Mouse (Mus musculus) hindbrain, embryonic 14.5 days (tissue): ENCODE data around the gene Zcchc10. TPM values are rescaled to one million over a fixed set of nuclear protein-coding genes. Genes with fewer than 3 reads are reported as not detected.

Experiments
- ATAC-seq: fragments of 200-750 bp; cut with Nextera tagmentation; 2 replicates; pipeline ENCODE4 v1.8.0; 2017; ENCODE audit warnings: moderate number of reproducible peaks, mild to moderate bottlenecking, moderate TSS enrichment, moderate library complexity; ENCODE audit not compliant: low FRiP score
- DNase-seq: peaks from one replicate; pipeline ENCODE4 v3.0.0-alpha.2; 2015; ENCODE audit warnings: low spot score
- H3K27ac ChIP-seq: fragments of 300-500 bp; sonication (generic); 2 replicates; pipeline ENCODE4 v1.5.1; 2014; ENCODE audit warnings: mild to moderate bottlenecking, moderate library complexity
- H3K27me3 ChIP-seq: fragments of 300-500 bp; sonication (generic); 2 replicates; pipeline ENCODE4 v1.6.1; 2014; ENCODE audit warnings: mild to moderate bottlenecking, low read length, mixed read lengths; ENCODE audit not compliant: control insufficient read depth, insufficient read depth
- H3K36me3 ChIP-seq: fragments of 300-500 bp; sonication (generic); replicated peaks from 2 replicates; pipeline ENCODE4 v1.6.1; 2014; ENCODE audit not compliant: control insufficient read depth, insufficient read depth
- H3K4me1 ChIP-seq: fragments of 300-500 bp; sonication (generic); replicated peaks from 2 replicates; pipeline ENCODE4 v1.6.1; 2014; ENCODE audit warnings: antibody characterized with exemption, low read length, mixed read lengths; ENCODE audit not compliant: control insufficient read depth, insufficient read depth
- H3K4me2 ChIP-seq: fragments of 300-500 bp; sonication (generic); replicated peaks from 2 replicates; pipeline ENCODE4 v1.6.1; 2014; ENCODE audit warnings: mild to moderate bottlenecking, moderate library complexity
- H3K4me3 ChIP-seq: fragments of 300-500 bp; sonication (generic); replicated peaks from 2 replicates; pipeline ENCODE4 v1.5.1; 2014; ENCODE audit warnings: mild to moderate bottlenecking, low read length
- H3K9ac ChIP-seq: fragments of 300-500 bp; sonication (generic); 2 replicates; pipeline ENCODE4 v1.6.1; 2014
- H3K9me3 ChIP-seq: fragments of 300-500 bp; sonication (generic); 2 replicates; pipeline ENCODE4 v1.6.1; 2016; ENCODE audit warnings: low read length; ENCODE audit not compliant: control insufficient read depth
- WGBS: fragments of 180-500 bp; shearing (Covaris S2); extraction: QIAGEN DNeasy Blood & Tissue Kit; methylation state at CpG from one replicate; pipeline ENCODE4 v1.1.7; 2014; 5-methylcytosine and 5-hydroxymethylcytosine counted together
- polyA plus RNA-seq: library from polyadenylated mRNA; unstranded; fragments of >200 nt; fragmentation: Nextera tagmentation; extraction: Ambion mirVana; gene quantifications from 2 replicates; pipeline ENCODE4 v1.2.1, GENCODE M21; 2014

Gene Zcchc10
- polyA plus RNA-seq, 1 experiment from 2014 or later: 14.9 TPM

GRCm38 (mm10) chr11:53299551-53300329 lies 24.7 kb upstream of the Zcchc10 start:
- H3K4me3 ChIP-seq: peak overlapping the region; percentile 93
- peak overlapping the region; percentile 97 for H3K9ac ChIP-seq
- H3K9me3 ChIP-seq: no peaks in the 10 kb centered on the region
- DNase-seq (peak; percentile 40), ATAC-seq (peak; percentile 74)
- H3K27me3 ChIP-seq: no peaks in the 10 kb centered on the region
- H3K4me2 ChIP-seq: peak overlapping the region; percentile 78
- no peaks in the 10 kb centered on the region for H3K36me3 ChIP-seq
- peak overlapping the region; percentile 95 for H3K27ac ChIP-seq
- WGBS: under 1% methylated on average over 80 of the region's 80 CpGs
- peaks cover 28% of the 10 kb centered on the region for H3K4me1 ChIP-seq

GRCm38 (mm10) chr11:53300330-53301166 lies 23.9 kb upstream of the Zcchc10 start, which contains the start of gene Hspa4:
Gene Hspa4 (minus strand): TSS chr11:53300457.
- WGBS: under 1% methylated on average over 58 of the region's 58 CpGs
- peak within 1 kb of the TSS; percentile 97 for H3K9ac ChIP-seq
- H3K9me3 ChIP-seq: no peaks in the 10 kb centered on the region
- peak within 1 kb of the TSS; percentile 81 for H3K4me2 ChIP-seq
- peaks cover 28% of the 10 kb centered on the region for H3K4me1 ChIP-seq
- peak; percentile 97 for ATAC-seq
- H3K4me3 ChIP-seq: peak within 1 kb of the TSS; percentile 93
- H3K27me3 ChIP-seq: no peaks in the 10 kb centered on the region
- no peaks in the 10 kb centered on the region for H3K36me3 ChIP-seq
- DNase-seq: peak; percentile 100
- peak within 1 kb of the TSS; percentile 95 for H3K27ac ChIP-seq

- Histone ChIP-seq H3K36me3 (no peaks in the 10 kb centered on the region), H3K27ac (peak overlapping the region; percentile 95), H3K9ac (peak overlapping the region; percentile 65), H3K27me3 (no peaks in the 10 kb centered on the region), H3K4me3 (peak overlapping the region; percentile 93), H3K4me1 (peaks cover 28% of the 10 kb centered on the region), H3K9me3 (no peaks in the 10 kb centered on the region), H3K4me2 (peak overlapping the region; percentile 81)
- ATAC-seq (no peak), DNase-seq (no peak)
- 61% methylated on average over 9 of the region's 9 CpGs for WGBS
Measured at GRCm38 (mm10) chr11:53301167-53301515, 23.3 kb upstream of the Zcchc10 start.

- Histone ChIP-seq H3K4me1 (peaks cover 9% of the 10 kb centered on the region), H3K27ac (no peak overlapping the region), H3K27me3 (no peaks in the 10 kb centered on the region), H3K9me3 (no peaks in the 10 kb centered on the region), H3K4me2 (no peak overlapping the region), H3K36me3 (no peaks in the 10 kb centered on the region), H3K9ac (no peak overlapping the region), H3K4me3 (no peak overlapping the region)
- ATAC-seq (no peak), DNase-seq (no peak)
- 85% methylated on average over 14 of the region's 14 CpGs for WGBS
Measured at GRCm38 (mm10) chr11:53304044-53304840, 20.2 kb upstream of the Zcchc10 start.

GRCm38 (mm10) chr11:53306965-53307364 lies 17.5 kb upstream of the Zcchc10 start:
- WGBS: 93% methylated on average over 2 of the region's 2 CpGs
- Histone ChIP-seq H3K4me2 (no peak overlapping the region), H3K4me3 (no peak overlapping the region), H3K27me3 (no peaks in the 10 kb centered on the region), H3K9me3 (no peaks in the 10 kb centered on the region), H3K36me3 (no peaks in the 10 kb centered on the region), H3K27ac (no peak overlapping the region), H3K4me1 (no peaks in the 10 kb centered on the region), H3K9ac (no peak overlapping the region)
- no peak for DNase-seq
- ATAC-seq: no peak

GRCm38 (mm10) chr11:53307558-53308065 lies 16.9 kb upstream of the Zcchc10 start:
- ATAC-seq (no peak), DNase-seq (no peak)
- Histone ChIP-seq H3K9ac (no peak overlapping the region), H3K27ac (no peak overlapping the region; the same call in none of the 2 replicates), H3K36me3 (no peaks in the 10 kb centered on the region), H3K27me3 (no peaks in the 10 kb centered on the region), H3K4me1 (no peaks in the 10 kb centered on the region), H3K4me3 (no peak overlapping the region), H3K9me3 (no peaks in the 10 kb centered on the region), H3K4me2 (no peak overlapping the region)
- WGBS: 71% methylated on average over 10 of the region's 10 CpGs

GRCm38 (mm10) chr11:53308251-53308864 lies 16.1 kb upstream of the Zcchc10 start:
- H3K4me3 ChIP-seq: no peak overlapping the region
- no peaks in the 10 kb centered on the region for H3K4me1 ChIP-seq
- H3K4me2 ChIP-seq: no peak overlapping the region
- H3K27ac ChIP-seq: no peak overlapping the region; the same call in 1 of the 2 replicates
- no peaks in the 10 kb centered on the region for H3K36me3 ChIP-seq
- no peaks in the 10 kb centered on the region for H3K9me3 ChIP-seq
- no peak for DNase-seq
- no peak overlapping the region for H3K9ac ChIP-seq
- no peak for ATAC-seq
- H3K27me3 ChIP-seq: no peaks in the 10 kb centered on the region

- Histone ChIP-seq H3K27me3 (no peaks in the 10 kb centered on the region), H3K9ac (no peak overlapping the region), H3K4me3 (no peak overlapping the region), H3K4me2 (no peak overlapping the region), H3K36me3 (no peaks in the 10 kb centered on the region), H3K9me3 (no peaks in the 10 kb centered on the region), H3K4me1 (no peaks in the 10 kb centered on the region), H3K27ac (no peak overlapping the region)
- 69% methylated on average over 2 of the region's 2 CpGs for WGBS
- no peak for ATAC-seq
- DNase-seq: no peak
Measured at GRCm38 (mm10) chr11:53308884-53309310, 15.6 kb upstream of the Zcchc10 start.
